Mouse (Mus musculus) ES-Bruce4 (cell line): ENCODE data around the gene Cd300e.

Experiments
- CTCF ChIP-seq: IDR thresholded peaks from one replicate; pipeline ENCODE4 v1.8.1; 2011; ENCODE audit warnings: low read depth, low read length
- POLR2A ChIP-seq: IDR thresholded peaks from one replicate; pipeline ENCODE4 v1.8.1; 2011; ENCODE audit warnings: low read length; ENCODE audit not compliant: insufficient read depth

- TF ChIP-seq CTCF, result no peak
- TF ChIP-seq POLR2A, result no peak
Measured at GRCm38 (mm10) chr11:115049282-115049895, 12.6 kb downstream of the Cd300e start.
